Mouse (Mus musculus) MEL (cell line): Measurements from ENCODE around the gene Pcgf2.

Experiments used
- CHD1 ChIP-seq: IDR thresholded peaks from 2 replicates; pipeline ENCODE4 v1.6.1; 2012; ENCODE audit warnings: low read depth, mild to moderate bottlenecking, inconsistent platforms, low read length, improper control_type of control experiment
- CTCF ChIP-seq, 3 experiments: IDR thresholded peaks in 2 of 3; conservative IDR thresholded peaks in 1 of 3; 2 replicates each; pipeline ENCODE4 v1.5.1; 2011 to 2012; ENCODE audit warnings: low read length in 3 of 3, low read depth in 2 of 3, mild to moderate bottlenecking in 2 of 3, improper control_type of control experiment in 1 of 3, inconsistent platforms in 1 of 3, mixed read lengths in 1 of 3, moderate library complexity in 1 of 3; ENCODE audit not compliant: control insufficient read depth in 1 of 3, insufficient read depth in 1 of 3, poor library complexity in 1 of 3, severe bottlenecking in 1 of 3
- E2F4 ChIP-seq: IDR thresholded peaks from 2 replicates; pipeline ENCODE4 v1.6.1; 2011; ENCODE audit warnings: low read depth, low read length, improper control_type of control experiment, borderline replicate concordance
- GABPA ChIP-seq: IDR thresholded peaks from 2 replicates; pipeline ENCODE4 v1.6.1; 2012; ENCODE audit warnings: low read depth, mild to moderate bottlenecking, inconsistent platforms, low read length, improper control_type of control experiment, moderate library complexity
- GATA1 ChIP-seq: IDR thresholded peaks from 2 replicates; pipeline ENCODE4 v1.6.1; 2011; ENCODE audit warnings: low read depth, low read length, improper control_type of control experiment
- HCFC1 ChIP-seq: IDR thresholded peaks from 2 replicates; pipeline ENCODE4 v1.6.1; 2012; ENCODE audit warnings: low read depth, mild to moderate bottlenecking, inconsistent platforms, low read length, improper control_type of control experiment, moderate library complexity
- KAT2A ChIP-seq: conservative IDR thresholded peaks from 2 replicates; pipeline ENCODE4 v1.6.1; 2012; ENCODE audit warnings: low read depth, low read length, improper control_type of control experiment, inconsistent platforms
- MAFK ChIP-seq: IDR thresholded peaks from 2 replicates; pipeline ENCODE4 v1.6.1; 2011; ENCODE audit warnings: low read depth, mild to moderate bottlenecking, low read length, improper control_type of control experiment, borderline replicate concordance
- MAX ChIP-seq: IDR thresholded peaks from 2 replicates; pipeline ENCODE4 v1.6.1; 2011; ENCODE audit warnings: low read length, improper control_type of control experiment
- MAZ ChIP-seq: IDR thresholded peaks from 2 replicates; pipeline ENCODE4 v1.6.1; 2012; ENCODE audit warnings: low read depth, mild to moderate bottlenecking, inconsistent platforms, low read length, improper control_type of control experiment
- MYB ChIP-seq: IDR thresholded peaks from 2 replicates; pipeline ENCODE4 v1.6.1; 2011; ENCODE audit warnings: mild to moderate bottlenecking, low read depth, low read length, improper control_type of control experiment
- POLR2A ChIP-seq, 2 experiments: IDR thresholded peaks; 2 replicates each; pipeline ENCODE4 v1.6.1; 2011 to 2012; ENCODE audit warnings: low read length in 2 of 2, mild to moderate bottlenecking in 2 of 2, control low read depth in 1 of 2, improper control_type of control experiment in 1 of 2, low read depth in 1 of 2, moderate library complexity in 1 of 2; ENCODE audit not compliant: control insufficient read depth in 1 of 2, insufficient read depth in 1 of 2, poor library complexity in 1 of 2
- ZKSCAN1 ChIP-seq: IDR thresholded peaks from 2 replicates; pipeline ENCODE4 v1.6.1; 2012; ENCODE audit warnings: low read depth, mild to moderate bottlenecking, inconsistent platforms, low read length, improper control_type of control experiment, moderate library complexity
- ZMIZ1 ChIP-seq: IDR thresholded peaks from 2 replicates; pipeline ENCODE4 v1.6.1; 2012; ENCODE audit warnings: low read depth, mild to moderate bottlenecking, inconsistent platforms, low read length, improper control_type of control experiment, moderate library complexity

DNA sequence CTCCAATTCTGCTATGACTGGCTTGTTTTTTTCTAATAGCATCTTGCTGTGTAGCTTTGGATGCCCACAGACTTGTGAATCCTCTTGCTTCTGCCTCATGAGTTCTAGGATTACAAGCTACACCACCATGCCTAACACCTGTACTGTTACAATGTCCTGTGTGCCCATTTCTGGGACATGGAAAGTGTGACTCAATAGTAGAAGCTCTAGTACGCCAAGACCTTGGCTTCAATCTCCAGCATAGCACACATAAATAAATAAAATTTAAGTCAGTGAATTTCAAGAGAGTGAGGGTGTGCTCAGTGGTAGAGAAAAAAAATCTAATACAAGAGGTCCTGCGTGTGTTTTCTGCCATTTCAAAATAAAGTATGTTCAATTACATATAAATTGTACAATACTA is 46.1 kb downstream of the Pcgf2 start:
- TF ChIP-seq HCFC1 (no peak), POLR2A (IDR thresholded peaks at IDR 0.05; ENCODE audit: control insufficient read depth in 1 of 2, insufficient read depth in 1 of 2, low read depth in 1 of 2, low read length in 2 of 2, poor library complexity in 1 of 2) (no peak), CTCF (IDR thresholded peaks at IDR 0.05 in 2 of 3, conservative IDR thresholded peaks at IDR 0.05 in 1 of 3; ENCODE audit: control insufficient read depth in 1 of 3, insufficient read depth in 1 of 3, low read depth in 2 of 3, low read length in 3 of 3, poor library complexity in 1 of 3, severe bottlenecking in 1 of 3) (no peak), E2F4 (no peak), GABPA (no peak), ZMIZ1 (no peak), MAX (no peak), MAFK (no peak), CHD1 (no peak), ZKSCAN1 (no peak), MAZ (no peak), GATA1 (no peak), MYB (no peak), KAT2A (no peak)
